Mouse (Mus musculus) G1E-ER4 (cell line): ENCODE results near the gene S1pr1. TPM values are rescaled to one million over a fixed set of nuclear protein-coding genes. Genes with fewer than 3 reads are reported as not detected.

Experiments
- GATA1 ChIP-seq: IDR thresholded peaks from one replicate; pipeline ENCODE4 v1.8.0; 2012; ENCODE audit warnings: low read length, inconsistent platforms
- polyA plus RNA-seq: library from polyadenylated mRNA; stranded (reverse); fragments of >175 nt; gene quantifications from 2 replicates; pipeline ENCODE4 v1.2.3, GENCODE M21; 2012

S1pr1 gene
- polyA plus RNA-seq, 1 experiment = 0.13 TPM

GRCm38 (mm10) chr3:115664497-115664896, 50.4 kb downstream of the S1pr1 start:
- no peak for TF ChIP-seq GATA1

- no peak for TF ChIP-seq GATA1
These were observed 54.0 kb downstream of the S1pr1 start for GRCm38 (mm10) chr3:115660701-115661460.

Other genes with a start within 250 kb of the S1pr1 start
- 1.2 TPM in 2 replicates for gene Dph5, start 172.8 kb upstream of the S1pr1 start, polyA plus RNA-seq